Mouse (Mus musculus): ENCODE results near the gene Fam178b. TPM values are rescaled to one million over a fixed set of nuclear protein-coding genes. Genes with fewer than 3 reads are reported as not detected.

Fam178b gene
- total and polyA plus RNA-seq, 3 experiments = not detected

- ATAC-seq (ENCODE audit: extremely low read depth, insufficient number of reproducible peaks, low FRiP score, poor library complexity, severe bottlenecking) = no peak
Observed at GRCm38 (mm10) chr1:36598411-36598810, 84.6 kb downstream of the Fam178b start.

GRCm38 (mm10) chr1:36596114-36596513, 86.9 kb downstream of the Fam178b start:
- no peak for TF ChIP-seq GATA2 (IDR thresholded peaks at IDR 0.05; ENCODE audit: borderline replicate concordance, low read depth, low read length)
- TF ChIP-seq GATA1 (IDR thresholded peaks at IDR 0.05; ENCODE audit: borderline replicate concordance, low read length) = no peak
- TF ChIP-seq TAL1 (conservative IDR thresholded peaks at IDR 0.05; ENCODE audit: low read depth, low read length) = no peak
- TF ChIP-seq CTCF (IDR thresholded peaks at IDR 0.05; ENCODE audit: low read depth, low read length) = no peak
- TF ChIP-seq POLR2AphosphoS5 (IDR thresholded peaks at IDR 0.05; ENCODE audit: insufficient replicate concordance, low read depth, low read length) = no peak
- DNase-seq (ENCODE audit: low spot score) (no peak), ATAC-seq (ENCODE audit: extremely low read depth, insufficient number of reproducible peaks, low FRiP score, poor library complexity, severe bottlenecking) (no peak)
- Histone ChIP-seq H3K27me3 (ENCODE audit: insufficient read depth, low read length) (peaks cover 35% of the 10 kb centered on the region), H3K36me3 (replicated peaks) (no peaks in the 10 kb centered on the region), H3K4me1 (ENCODE audit: insufficient read depth, low read depth, low read length) (no peaks in the 10 kb centered on the region), H3K9me3 (replicated peaks) (no peaks in the 10 kb centered on the region), H3K4me3 (ENCODE audit: low read depth, low read length) (no peak overlapping the region)

More at GRCm38 (mm10) chr1:36598411-36598810, 84.6 kb downstream of the Fam178b start:
- H3K27me3 ChIP-seq (ENCODE audit: insufficient read depth, low read length) = peaks cover 35% of the 10 kb centered on the region
- H3K4me3 ChIP-seq (ENCODE audit: low read depth, low read length) = no peak overlapping the region
- no peaks in the 10 kb centered on the region for H3K36me3 ChIP-seq (replicated peaks)
- no peak for TF ChIP-seq POLR2AphosphoS5 (IDR thresholded peaks at IDR 0.05; ENCODE audit: insufficient replicate concordance, low read depth, low read length)
- TF ChIP-seq TAL1 (conservative IDR thresholded peaks at IDR 0.05; ENCODE audit: low read depth, low read length) = no peak
- TF ChIP-seq GATA2 (IDR thresholded peaks at IDR 0.05; ENCODE audit: borderline replicate concordance, low read depth, low read length) = no peak
- TF ChIP-seq GATA1 (IDR thresholded peaks at IDR 0.05; ENCODE audit: borderline replicate concordance, low read length) = no peak
- TF ChIP-seq CTCF (IDR thresholded peaks at IDR 0.05; ENCODE audit: low read depth, low read length) = no peak
- DNase-seq (ENCODE audit: low spot score) = no peak
- H3K4me1 ChIP-seq (ENCODE audit: insufficient read depth, low read depth, low read length) = no peaks in the 10 kb centered on the region
- no peaks in the 10 kb centered on the region for H3K9me3 ChIP-seq (replicated peaks)

GRCm38 (mm10) chr1:36595167-36595931, 87.6 kb downstream of the Fam178b start:
- ATAC-seq (ENCODE audit: extremely low read depth, insufficient number of reproducible peaks, low FRiP score, poor library complexity, severe bottlenecking) = no peak
- H3K9me3 ChIP-seq (replicated peaks) = no peaks in the 10 kb centered on the region
- no peak overlapping the region for H3K4me3 ChIP-seq (ENCODE audit: low read depth, low read length)
- H3K36me3 ChIP-seq (replicated peaks) = no peaks in the 10 kb centered on the region
- TF ChIP-seq GATA1 (IDR thresholded peaks at IDR 0.05; ENCODE audit: borderline replicate concordance, low read length) (no peak), POLR2AphosphoS5 (IDR thresholded peaks at IDR 0.05; ENCODE audit: insufficient replicate concordance, low read depth, low read length) (no peak), CTCF (IDR thresholded peaks at IDR 0.05; ENCODE audit: low read depth, low read length) (no peak), TAL1 (conservative IDR thresholded peaks at IDR 0.05; ENCODE audit: low read depth, low read length) (no peak), GATA2 (IDR thresholded peaks at IDR 0.05; ENCODE audit: borderline replicate concordance, low read depth, low read length) (no peak)
- no peak for DNase-seq (ENCODE audit: low spot score)
- H3K27me3 ChIP-seq (ENCODE audit: insufficient read depth, low read length) = peaks cover 38% of the 10 kb centered on the region
- H3K4me1 ChIP-seq (ENCODE audit: insufficient read depth, low read depth, low read length) = no peaks in the 10 kb centered on the region

DNA sequence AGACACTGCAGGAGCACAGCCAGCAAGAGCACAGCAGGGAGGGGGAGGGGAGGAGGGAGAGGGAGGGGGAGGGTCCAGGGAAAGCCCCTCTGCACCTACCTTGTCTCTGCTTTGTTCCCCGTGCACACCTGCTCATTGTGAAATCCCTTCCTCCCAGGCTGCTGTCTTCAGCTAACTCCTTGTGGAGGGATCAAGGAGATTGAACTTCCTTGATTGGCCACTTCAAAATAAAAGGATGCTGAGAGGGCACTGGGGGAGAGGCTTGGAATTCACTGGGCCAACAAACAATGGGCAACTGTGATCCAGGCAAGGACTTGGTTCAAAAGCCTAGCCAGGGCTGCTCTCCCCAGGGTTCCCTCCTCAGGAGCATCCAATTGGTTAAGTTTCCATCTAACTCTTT, 89.9 kb downstream of the Fam178b start:
- Histone ChIP-seq H3K36me3 (replicated peaks) (no peaks in the 10 kb centered on the region), H3K4me3 (ENCODE audit: low read depth, low read length) (no peak overlapping the region), H3K27me3 (ENCODE audit: insufficient read depth, low read length) (peaks cover 37% of the 10 kb centered on the region), H3K4me1 (ENCODE audit: insufficient read depth, low read depth, low read length) (no peaks in the 10 kb centered on the region), H3K9me3 (replicated peaks) (no peaks in the 10 kb centered on the region)
- DNase-seq (ENCODE audit: low spot score) = no peak
- ATAC-seq (ENCODE audit: extremely low read depth, insufficient number of reproducible peaks, low FRiP score, poor library complexity, severe bottlenecking) = no peak
- TF ChIP-seq TAL1 (conservative IDR thresholded peaks at IDR 0.05; ENCODE audit: low read depth, low read length) (no peak), GATA2 (IDR thresholded peaks at IDR 0.05; ENCODE audit: borderline replicate concordance, low read depth, low read length) (no peak), GATA1 (IDR thresholded peaks at IDR 0.05; ENCODE audit: borderline replicate concordance, low read length) (no peak), CTCF (IDR thresholded peaks at IDR 0.05; ENCODE audit: low read depth, low read length) (no peak), POLR2AphosphoS5 (IDR thresholded peaks at IDR 0.05; ENCODE audit: insufficient replicate concordance, low read depth, low read length) (no peak)

- Histone ChIP-seq H3K36me3 (replicated peaks) (no peaks in the 10 kb centered on the region), H3K27me3 (ENCODE audit: insufficient read depth, low read length) (peaks cover 32% of the 10 kb centered on the region), H3K9me3 (replicated peaks) (no peaks in the 10 kb centered on the region), H3K4me3 (ENCODE audit: low read depth, low read length) (no peak overlapping the region), H3K4me1 (ENCODE audit: insufficient read depth, low read depth, low read length) (no peaks in the 10 kb centered on the region)
- TF ChIP-seq TAL1 (conservative IDR thresholded peaks at IDR 0.05; ENCODE audit: low read depth, low read length) = no peak
- TF ChIP-seq GATA1 (IDR thresholded peaks at IDR 0.05; ENCODE audit: borderline replicate concordance, low read length) = no peak
- TF ChIP-seq POLR2AphosphoS5 (IDR thresholded peaks at IDR 0.05; ENCODE audit: insufficient replicate concordance, low read depth, low read length) = no peak
- TF ChIP-seq CTCF (IDR thresholded peaks at IDR 0.05; ENCODE audit: low read depth, low read length) = no peak
- TF ChIP-seq GATA2 (IDR thresholded peaks at IDR 0.05; ENCODE audit: borderline replicate concordance, low read depth, low read length) = no peak
- no peak for DNase-seq (ENCODE audit: low spot score)
- no peak for ATAC-seq (ENCODE audit: extremely low read depth, insufficient number of reproducible peaks, low FRiP score, poor library complexity, severe bottlenecking)
Observed at GRCm38 (mm10) chr1:36591408-36591807, 91.6 kb downstream of the Fam178b start.

- no peak for DNase-seq (ENCODE audit: low spot score)
- H3K27me3 ChIP-seq (ENCODE audit: insufficient read depth, low read length) = peaks cover 29% of the 10 kb centered on the region
- ATAC-seq (ENCODE audit: extremely low read depth, insufficient number of reproducible peaks, low FRiP score, poor library complexity, severe bottlenecking) = no peak
- no peak overlapping the region for H3K4me3 ChIP-seq (ENCODE audit: low read depth, low read length)
- H3K9me3 ChIP-seq (replicated peaks) = no peaks in the 10 kb centered on the region
- TF ChIP-seq TAL1 (conservative IDR thresholded peaks at IDR 0.05; ENCODE audit: low read depth, low read length) (no peak), GATA2 (IDR thresholded peaks at IDR 0.05; ENCODE audit: borderline replicate concordance, low read depth, low read length) (no peak), CTCF (IDR thresholded peaks at IDR 0.05; ENCODE audit: low read depth, low read length) (no peak), POLR2AphosphoS5 (IDR thresholded peaks at IDR 0.05; ENCODE audit: insufficient replicate concordance, low read depth, low read length) (no peak), GATA1 (IDR thresholded peaks at IDR 0.05; ENCODE audit: borderline replicate concordance, low read length) (no peak)
- H3K36me3 ChIP-seq (replicated peaks) = no peaks in the 10 kb centered on the region
- H3K4me1 ChIP-seq (ENCODE audit: insufficient read depth, low read depth, low read length) = no peaks in the 10 kb centered on the region
Observed at GRCm38 (mm10) chr1:36590664-36591063, 92.3 kb downstream of the Fam178b start.

Measured in G1E (cell line).